Mouse (Mus musculus) T-helper 2 cell (primary cell): ENCODE measurements around the gene Olfr987.
"Not testable (repeated sequence)": the region's sequence is repeated elsewhere in the genome, so short reads cannot be mapped to it uniquely, and the experiment has no call there.

ENCODE experiments used
- in situ Hi-C: fragments of 300-600 bp; cut with MboI, MseI; formaldehyde crosslinking; loops from one replicate; pipeline ENCODE4 v1.15.1; 2025; ENCODE audit warnings: high pct_unique_total_duplicates

Gene Olfr987

DNA sequence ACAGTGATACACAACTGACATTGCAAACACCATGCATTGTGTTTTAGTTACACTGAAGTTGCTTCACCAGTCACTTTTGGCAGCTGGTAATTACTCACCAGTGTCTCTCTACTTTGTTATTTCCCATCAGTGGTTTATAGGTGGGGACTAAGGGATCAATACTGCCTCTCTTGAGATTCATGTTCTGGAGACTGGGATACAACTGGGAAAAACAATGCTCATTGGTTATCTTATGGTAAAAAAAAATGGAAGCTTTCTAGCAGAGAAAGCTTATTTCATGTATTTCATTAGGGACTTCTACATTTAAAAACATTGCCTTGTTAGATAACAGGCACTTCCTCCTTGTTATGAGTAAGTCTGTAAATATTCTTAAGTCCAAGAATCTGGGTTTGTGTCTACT lies at the start of gene Olfr987:
Gene Olfr987 (minus strand): TSS at position 101 of the 400 bp plus-strand sequence.
- in situ Hi-C loops: not testable (repeated sequence)

DNA sequence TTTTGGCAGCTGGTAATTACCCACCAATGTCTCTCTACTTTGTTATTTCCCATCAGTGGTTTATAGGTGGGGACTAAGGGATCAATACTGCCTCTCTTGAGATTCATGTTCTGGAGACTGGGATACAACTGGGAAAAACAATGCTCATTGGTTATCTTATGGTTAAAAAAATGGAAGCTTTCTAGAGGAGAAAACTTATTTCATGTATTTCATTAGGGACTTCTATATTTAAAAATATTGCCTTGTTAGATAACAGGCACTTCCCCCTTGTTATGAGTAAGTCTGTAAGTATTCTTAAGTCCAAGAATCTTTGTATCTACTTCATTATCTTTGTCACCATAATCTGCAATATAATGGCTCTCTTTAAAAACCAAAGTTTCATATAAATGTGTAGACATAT lies 24.0 kb upstream of the Olfr987 start, which contains the start of gene Olfr988:
Gene Olfr988 (minus strand): TSS at position 101 of the 400 bp plus-strand sequence.
- in situ Hi-C loops: not testable (repeated sequence)

DNA sequence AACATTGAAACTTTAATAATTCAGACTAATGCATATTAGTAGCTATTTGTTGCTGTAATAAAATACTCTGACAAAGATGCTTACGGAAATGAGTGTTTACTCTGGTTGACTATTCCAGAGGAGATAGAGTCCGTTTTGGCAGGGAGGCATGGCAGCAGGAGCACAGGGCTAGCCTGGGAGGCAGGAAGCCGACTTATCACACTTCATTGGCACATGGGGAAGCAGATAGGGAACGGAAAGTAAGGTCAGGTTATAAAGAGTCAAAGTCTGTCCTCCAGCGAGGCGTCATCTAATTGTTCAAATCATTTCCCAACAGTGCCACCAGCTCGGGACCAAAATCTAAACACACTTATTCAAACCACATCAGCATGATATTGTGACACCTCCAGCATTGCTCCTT lies 857 bp upstream of the Olfr987 start:
- in situ Hi-C loops: no loop called here

DNA sequence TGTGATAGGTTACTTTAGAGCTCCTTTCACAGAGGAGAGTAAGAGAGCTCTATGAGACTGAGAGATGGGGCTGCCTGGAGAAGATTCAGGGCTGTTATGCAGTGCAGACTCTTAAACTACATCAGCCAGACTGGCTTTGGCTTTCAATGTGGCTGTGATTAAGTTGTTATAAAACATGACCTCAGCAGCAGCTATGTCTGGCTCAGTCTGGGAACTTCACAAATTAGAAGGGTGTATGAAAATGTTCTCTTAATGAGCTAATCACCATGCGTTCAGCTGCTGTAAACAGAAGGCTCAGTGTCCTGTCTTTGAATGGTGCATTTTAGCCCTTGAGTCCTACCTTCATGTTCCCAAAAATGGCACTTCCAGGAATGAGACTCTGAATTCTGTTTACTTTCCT lies 20.0 kb downstream of the Olfr987 start:
- in situ Hi-C loops: no loop called here

DNA sequence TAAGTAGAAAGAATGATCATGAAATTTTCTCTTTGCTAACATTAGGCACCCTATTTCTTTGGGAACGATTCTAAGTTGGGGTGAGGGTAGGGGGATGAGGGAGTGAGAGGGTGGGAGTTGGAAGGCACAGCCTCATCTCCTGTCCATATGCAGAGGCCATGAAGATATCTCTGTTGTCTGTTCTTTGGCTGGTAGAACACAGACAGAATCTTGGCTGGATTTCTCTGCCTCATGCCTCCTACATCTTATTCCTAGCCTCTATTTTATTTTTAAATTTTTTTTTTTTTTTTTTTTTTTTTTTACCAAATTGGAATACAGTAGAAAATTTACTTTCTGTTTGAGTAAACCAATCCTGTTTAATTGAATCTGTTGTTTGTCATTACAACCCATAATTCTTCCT lies 53.7 kb downstream of the Olfr987 start:
- in situ Hi-C loops: no loop called here

DNA sequence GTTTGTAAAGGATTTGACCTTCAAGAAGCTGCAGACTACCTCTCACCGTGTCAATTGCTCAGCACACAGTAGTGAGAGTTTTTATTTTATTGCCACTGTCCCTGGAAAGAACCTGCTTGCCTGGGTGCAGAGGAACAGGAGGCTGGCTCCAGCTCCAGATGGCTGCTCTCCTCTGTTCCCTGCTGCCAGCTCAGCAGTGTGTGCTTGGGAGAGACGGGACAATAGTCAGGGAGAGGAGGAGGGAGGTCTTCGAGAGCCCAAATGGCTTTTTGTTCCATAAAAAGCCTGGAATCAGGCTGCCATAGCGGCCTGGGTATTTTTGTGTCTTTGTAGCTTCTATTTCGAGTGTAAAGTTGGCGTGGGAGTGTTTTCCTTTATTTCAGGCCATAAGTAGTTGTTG lies 54.5 kb downstream of the Olfr987 start:
- in situ Hi-C loops: no loop called here

DNA sequence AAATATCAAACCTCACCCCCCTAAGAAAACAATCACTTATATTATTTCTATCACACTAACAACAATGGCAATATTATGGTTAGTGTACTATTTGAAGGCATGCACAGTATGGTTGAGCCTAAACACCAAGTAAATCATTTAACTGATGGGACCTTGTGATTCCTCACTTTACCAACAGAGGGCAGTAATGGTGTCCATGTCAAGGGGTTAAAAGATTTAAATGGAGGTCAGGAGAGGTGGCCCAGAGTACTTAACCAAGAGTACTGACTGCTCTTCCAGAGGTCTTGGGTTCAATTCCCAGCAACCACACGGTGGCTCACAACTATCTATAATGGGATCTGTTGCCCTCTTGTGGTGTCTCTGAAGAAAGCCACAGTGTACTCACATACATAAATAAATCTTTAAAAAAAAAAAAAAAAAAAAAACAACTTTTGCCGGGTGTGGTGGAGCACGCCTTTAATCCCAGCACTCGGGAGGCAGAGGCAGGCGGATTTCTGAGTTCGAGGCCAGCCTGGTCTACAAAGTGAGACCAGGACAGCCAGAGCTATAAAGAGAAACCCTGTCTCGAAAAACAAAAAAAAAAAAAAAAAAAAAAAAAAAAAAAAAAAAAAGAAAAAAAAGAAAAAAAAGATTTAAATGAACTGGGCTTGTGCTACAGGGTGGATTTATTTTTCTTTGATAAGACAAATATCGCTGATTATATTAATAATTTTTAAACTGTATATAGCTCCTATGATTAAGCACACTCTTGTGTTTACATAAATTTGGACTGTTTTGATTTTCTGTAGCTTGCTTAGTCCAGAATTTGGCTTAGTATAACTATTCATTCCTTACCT lies 55.3 kb downstream of the Olfr987 start:
- in situ Hi-C loops: no loop called here

DNA sequence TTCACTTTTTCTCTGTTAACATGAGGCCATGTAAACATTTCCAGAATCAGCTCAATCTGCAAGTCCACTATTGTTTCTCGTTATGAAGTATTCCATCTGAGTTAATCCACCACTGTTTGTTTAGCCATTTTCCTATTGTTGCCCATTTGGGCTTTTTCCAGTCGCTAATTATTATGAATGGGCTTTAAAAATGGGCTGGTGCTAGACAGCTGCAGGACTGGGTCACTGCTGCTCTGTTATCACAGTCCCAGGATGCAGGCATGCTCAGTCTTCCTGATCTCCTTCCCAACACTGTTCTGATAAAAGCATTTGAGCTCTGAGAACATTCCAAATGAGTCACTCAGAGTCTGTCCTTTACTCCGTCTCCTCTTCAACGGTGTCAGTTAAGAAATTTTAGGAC lies 58.1 kb downstream of the Olfr987 start:
- in situ Hi-C loops: no loop called here
